Mouse (Mus musculus) heart, embryonic 10.5 days (tissue): ENCODE data around the gene Alk. TPM values are rescaled to one million over a fixed set of nuclear protein-coding genes. Genes with fewer than 3 reads are reported as not detected.
A peak's percentile ranks its signal among the peaks of the same experiment; 100 is the strongest.

Source experiments
- DNase-seq: peaks from one replicate; pipeline ENCODE4 v3.0.0-alpha.2; 2017; ENCODE audit warnings: low spot score
- H3K27ac ChIP-seq: fragments of 300-500 bp; sonication (generic); 2 replicates; pipeline ENCODE4 v1.5.1; 2016; ENCODE audit warnings: mild to moderate bottlenecking
- H3K27me3 ChIP-seq: fragments of 300-500 bp; sonication (generic); 2 replicates; pipeline ENCODE4 v1.6.1; 2016; ENCODE audit warnings: mild to moderate bottlenecking; ENCODE audit not compliant: poor library complexity, insufficient read depth, severe bottlenecking
- H3K36me3 ChIP-seq: fragments of 300-500 bp; sonication (generic); 2 replicates; pipeline ENCODE4 v1.6.1; 2016; ENCODE audit warnings: mild to moderate bottlenecking, moderate library complexity
- H3K4me1 ChIP-seq: fragments of 300-500 bp; sonication (generic); 2 replicates; pipeline ENCODE4 v1.6.1; 2016; ENCODE audit warnings: mild to moderate bottlenecking
- H3K4me3 ChIP-seq: fragments of 300-500 bp; sonication (generic); 2 replicates; pipeline ENCODE4 v1.5.1; 2016; ENCODE audit warnings: mild to moderate bottlenecking, moderate library complexity
- H3K9me3 ChIP-seq: fragments of 300-500 bp; sonication (generic); 2 replicates; pipeline ENCODE4 v1.6.1; 2016; ENCODE audit warnings: mild to moderate bottlenecking, moderate library complexity
- WGBS: fragments of 180-500 bp; shearing (Covaris S2); methylation state at CpG from one replicate; pipeline ENCODE4 v1.1.7; 2016; 5-methylcytosine and 5-hydroxymethylcytosine counted together
- polyA plus RNA-seq: library from polyadenylated mRNA; unstranded; fragments of >200 nt; fragmentation: Nextera tagmentation; extraction: Ambion mirVana; gene quantifications from 2 replicates; pipeline ENCODE4 v1.2.1, GENCODE M21; 2016

Gene Alk
- polyA plus RNA-seq, 1 experiment from 2014 or later = 0.78 TPM

GRCm38 (mm10) chr17:71979137-71979536 is 625.3 kb downstream of the Alk start:
- H3K27me3 ChIP-seq = no peaks in the 10 kb centered on the region
- no peak for DNase-seq
- no peaks in the 10 kb centered on the region for H3K36me3 ChIP-seq
- H3K27ac ChIP-seq = no peak overlapping the region
- WGBS = 82% methylated on average over 8 of the region's 8 CpGs
- H3K4me1 ChIP-seq = peaks cover 11% of the 10 kb centered on the region
- H3K9me3 ChIP-seq = no peaks in the 10 kb centered on the region
- no peak overlapping the region for H3K4me3 ChIP-seq

- Histone ChIP-seq H3K27me3 (no peaks in the 10 kb centered on the region), H3K4me1 (peaks cover 11% of the 10 kb centered on the region), H3K4me3 (no peak overlapping the region), H3K27ac (no peak overlapping the region), H3K9me3 (no peaks in the 10 kb centered on the region), H3K36me3 (no peaks in the 10 kb centered on the region)
- no peak for DNase-seq
- 72% methylated on average over 4 of the region's 4 CpGs for WGBS
Observed at GRCm38 (mm10) chr17:71976661-71977060, 627.8 kb downstream of the Alk start.

- DNase-seq = no peak
- WGBS = 81% methylated on average over 7 of the region's 7 CpGs
- no peak overlapping the region for H3K27ac ChIP-seq
- 0 out of 2 replicates have a peak, but pooled peaks cover 6% of the 10 kb centered on the region for H3K27me3 ChIP-seq
- no peak overlapping the region for H3K4me3 ChIP-seq
- H3K4me1 ChIP-seq = no peaks in the 10 kb centered on the region
- H3K36me3 ChIP-seq = no peaks in the 10 kb centered on the region
- H3K9me3 ChIP-seq = no peaks in the 10 kb centered on the region
Observed at GRCm38 (mm10) chr17:71973704-71974103, 630.7 kb downstream of the Alk start.

- Histone ChIP-seq H3K4me3 (no peak overlapping the region), H3K9me3 (no peaks in the 10 kb centered on the region), H3K27ac (no peak overlapping the region), H3K4me1 (peaks cover 5% of the 10 kb centered on the region; the same call in 1 of the 2 replicates), H3K27me3 (0 out of 2 replicates have a peak, but pooled peaks cover 12% of the 10 kb centered on the region), H3K36me3 (no peaks in the 10 kb centered on the region)
- 82% methylated on average over 12 of the region's 12 CpGs for whole genome bisulfite sequencing
- no peak for DNase-seq
Observed at GRCm38 (mm10) chr17:71967356-71967755, 637.1 kb downstream of the Alk start.

- Histone ChIP-seq H3K27me3 (0 out of 2 replicates have a peak, but pooled peaks cover 11% of the 10 kb centered on the region), H3K27ac (no peak overlapping the region), H3K36me3 (no peaks in the 10 kb centered on the region), H3K4me1 (peaks cover 8% of the 10 kb centered on the region; the same call in 1 of the 2 replicates), H3K9me3 (no peaks in the 10 kb centered on the region), H3K4me3 (no peak overlapping the region)
- no peak for DNase-seq
- 77% methylated on average over 9 of the region's 9 CpGs for WGBS
Observed at GRCm38 (mm10) chr17:71965733-71966606, 638.5 kb downstream of the Alk start.

GRCm38 (mm10) chr17:71964610-71965009 is 639.8 kb downstream of the Alk start:
- 77% methylated on average over 11 of the region's 11 CpGs for WGBS
- no peak for DNase-seq
- Histone ChIP-seq H3K27me3 (0 out of 2 replicates have a peak, but pooled peaks cover 5% of the 10 kb centered on the region), H3K36me3 (no peaks in the 10 kb centered on the region), H3K4me1 (peaks cover 8% of the 10 kb centered on the region; the same call in 1 of the 2 replicates), H3K4me3 (no peak overlapping the region), H3K27ac (no peak overlapping the region), H3K9me3 (no peaks in the 10 kb centered on the region)

GRCm38 (mm10) chr17:71962746-71963145 is 641.7 kb downstream of the Alk start:
- Histone ChIP-seq H3K27ac (no peak overlapping the region), H3K9me3 (no peaks in the 10 kb centered on the region), H3K4me3 (no peak overlapping the region), H3K4me1 (peaks cover 8% of the 10 kb centered on the region; the same call in 1 of the 2 replicates), H3K36me3 (no peaks in the 10 kb centered on the region), H3K27me3 (0 out of 2 replicates have a peak, but pooled peaks cover 5% of the 10 kb centered on the region)
- WGBS = 58% methylated on average over 9 of the region's 9 CpGs
- no peak for DNase-seq

GRCm38 (mm10) chr17:71955011-71955410 is 649.4 kb downstream of the Alk start:
- H3K4me1 ChIP-seq = no peaks in the 10 kb centered on the region
- no peak overlapping the region for H3K27ac ChIP-seq
- H3K36me3 ChIP-seq = no peaks in the 10 kb centered on the region
- no peaks in the 10 kb centered on the region for H3K9me3 ChIP-seq
- H3K27me3 ChIP-seq = 0 out of 2 replicates have a peak, but pooled peaks cover 6% of the 10 kb centered on the region
- H3K4me3 ChIP-seq = no peak overlapping the region
- 87% methylated on average over 7 of the region's 7 CpGs for WGBS
- DNase-seq = no peak

GRCm38 (mm10) chr17:71954217-71954844 is 650.1 kb downstream of the Alk start:
- Histone ChIP-seq H3K27ac (no peak overlapping the region), H3K4me3 (no peak overlapping the region), H3K9me3 (no peaks in the 10 kb centered on the region), H3K36me3 (no peaks in the 10 kb centered on the region), H3K27me3 (0 out of 2 replicates have a peak, but pooled peaks cover 6% of the 10 kb centered on the region), H3K4me1 (no peaks in the 10 kb centered on the region)
- WGBS = 67% methylated on average over 15 of the region's 15 CpGs
- no peak for DNase-seq

- no peaks in the 10 kb centered on the region for H3K9me3 ChIP-seq
- WGBS = 48% methylated on average over 5 of the region's 5 CpGs
- no peak for DNase-seq
- no peak overlapping the region for H3K27ac ChIP-seq
- no peaks in the 10 kb centered on the region for H3K36me3 ChIP-seq
- peaks cover 15% of the 10 kb centered on the region; the same call in 1 of the 2 replicates for H3K27me3 ChIP-seq
- no peak overlapping the region for H3K4me3 ChIP-seq
- H3K4me1 ChIP-seq = peaks cover 8% of the 10 kb centered on the region
Observed at GRCm38 (mm10) chr17:71950968-71951367, 653.5 kb downstream of the Alk start.

- H3K4me3 ChIP-seq = no peak overlapping the region
- DNase-seq = no peak
- no peak overlapping the region for H3K27ac ChIP-seq
- no peaks in the 10 kb centered on the region for H3K9me3 ChIP-seq
- peaks cover 8% of the 10 kb centered on the region for H3K4me1 ChIP-seq
- no peaks in the 10 kb centered on the region for H3K36me3 ChIP-seq
- 66% methylated on average over 5 of the region's 5 CpGs for WGBS
- H3K27me3 ChIP-seq = peaks cover 12% of the 10 kb centered on the region; the same call in 1 of the 2 replicates
Observed at GRCm38 (mm10) chr17:71948687-71949086, 655.7 kb downstream of the Alk start.

GRCm38 (mm10) chr17:71947452-71947851 is 657.0 kb downstream of the Alk start:
- Histone ChIP-seq H3K36me3 (no peaks in the 10 kb centered on the region), H3K4me3 (peak overlapping the region; percentile 15; the same call in 1 of the 2 replicates), H3K27me3 (peaks cover 12% of the 10 kb centered on the region; the same call in 1 of the 2 replicates), H3K9me3 (no peaks in the 10 kb centered on the region), H3K27ac (no peak overlapping the region), H3K4me1 (peaks cover 8% of the 10 kb centered on the region)
- no peak for DNase-seq
- WGBS = 10% methylated on average over 9 of the region's 9 CpGs

- no peaks in the 10 kb centered on the region for H3K36me3 ChIP-seq
- 83% methylated on average over 5 of the region's 5 CpGs for WGBS
- H3K27ac ChIP-seq = no peak overlapping the region
- no peak overlapping the region for H3K4me3 ChIP-seq
- no peak for DNase-seq
- H3K27me3 ChIP-seq = peaks cover 12% of the 10 kb centered on the region; the same call in 1 of the 2 replicates
- H3K9me3 ChIP-seq = no peaks in the 10 kb centered on the region
- peaks cover 8% of the 10 kb centered on the region for H3K4me1 ChIP-seq
Observed at GRCm38 (mm10) chr17:71944020-71944419, 660.4 kb downstream of the Alk start.
